Mouse (Mus musculus) frontal cortex, adult 2 months (tissue): Measurements from ENCODE around the gene E130114P18Rik. TPM values are rescaled to one million over a fixed set of nuclear protein-coding genes. Genes with fewer than 3 reads are reported as not detected.

ENCODE experiments used
- DNase-seq, 2 experiments: peaks; one replicate each; pipeline ENCODE4 v3.0.0; 2022; ENCODE audit warnings: low spot score in 1 of 2; ENCODE audit errors: extremely low spot score in 1 of 2
- polyA plus RNA-seq: library from polyadenylated mRNA; depleted of rRNA; stranded (reverse); fragments of >200 nt; gene quantifications from 2 replicates; pipeline ENCODE4 v1.2.3, GENCODE M21; 2012

E130114P18Rik gene
- polyA plus RNA-seq, 1 experiment: 22.6 TPM

GRCm38 (mm10) chr4:97618668-97619373, 159.1 kb downstream of the E130114P18Rik start:
- DNase-seq: peak; percentile 39 to 79

GRCm38 (mm10) chr4:97615031-97615430, 162.8 kb downstream of the E130114P18Rik start:
- no peak for DNase-seq

GRCm38 (mm10) chr4:97611251-97611847, 166.5 kb downstream of the E130114P18Rik start:
- DNase-seq: peak; percentile 22 to 60

GRCm38 (mm10) chr4:97609831-97610727, 167.8 kb downstream of the E130114P18Rik start:
- peak in 1 of 2 experiments; percentile 59 for DNase-seq

- no peak for DNase-seq
Measured at GRCm38 (mm10) chr4:97609329-97609728, 168.5 kb downstream of the E130114P18Rik start.

GRCm38 (mm10) chr4:97608728-97609127, 169.2 kb downstream of the E130114P18Rik start:
- DNase-seq: no peak

GRCm38 (mm10) chr4:97608134-97608533, 169.7 kb downstream of the E130114P18Rik start:
- DNase-seq: no peak

- DNase-seq: no peak
Measured at GRCm38 (mm10) chr4:97607169-97607568, 170.7 kb downstream of the E130114P18Rik start.

- DNase-seq: no peak
Measured at GRCm38 (mm10) chr4:97606524-97606923, 171.4 kb downstream of the E130114P18Rik start.

GRCm38 (mm10) chr4:97602579-97602978, 175.3 kb downstream of the E130114P18Rik start:
- DNase-seq: no peak

- DNase-seq: no peak
Measured at GRCm38 (mm10) chr4:97600875-97601835, 176.7 kb downstream of the E130114P18Rik start.

- DNase-seq: no peak
Measured at GRCm38 (mm10) chr4:97597443-97597842, 180.4 kb downstream of the E130114P18Rik start.

GRCm38 (mm10) chr4:97596348-97596747, 181.5 kb downstream of the E130114P18Rik start:
- no peak for DNase-seq

GRCm38 (mm10) chr4:97593869-97594268, 184.0 kb downstream of the E130114P18Rik start:
- no peak for DNase-seq

- no peak for DNase-seq
Measured at GRCm38 (mm10) chr4:97589790-97590189, 188.1 kb downstream of the E130114P18Rik start.

- DNase-seq: no peak
Measured at GRCm38 (mm10) chr4:97587412-97588010, 190.4 kb downstream of the E130114P18Rik start.

GRCm38 (mm10) chr4:97585170-97585569, 192.7 kb downstream of the E130114P18Rik start:
- DNase-seq: no peak

GRCm38 (mm10) chr4:97584445-97585130, 193.3 kb downstream of the E130114P18Rik start:
- DNase-seq: no peak
